Mouse (Mus musculus) urinary bladder, postnatal 14 days (tissue): ENCODE results near the gene Ush2a.
A peak's percentile ranks its signal among the peaks of the same experiment; 100 is the strongest.

Source experiments
- DNase-seq: peaks from one replicate; pipeline ENCODE4 v3.0.0; 2021; ENCODE audit warnings: low spot score

The Ush2a gene

DNA sequence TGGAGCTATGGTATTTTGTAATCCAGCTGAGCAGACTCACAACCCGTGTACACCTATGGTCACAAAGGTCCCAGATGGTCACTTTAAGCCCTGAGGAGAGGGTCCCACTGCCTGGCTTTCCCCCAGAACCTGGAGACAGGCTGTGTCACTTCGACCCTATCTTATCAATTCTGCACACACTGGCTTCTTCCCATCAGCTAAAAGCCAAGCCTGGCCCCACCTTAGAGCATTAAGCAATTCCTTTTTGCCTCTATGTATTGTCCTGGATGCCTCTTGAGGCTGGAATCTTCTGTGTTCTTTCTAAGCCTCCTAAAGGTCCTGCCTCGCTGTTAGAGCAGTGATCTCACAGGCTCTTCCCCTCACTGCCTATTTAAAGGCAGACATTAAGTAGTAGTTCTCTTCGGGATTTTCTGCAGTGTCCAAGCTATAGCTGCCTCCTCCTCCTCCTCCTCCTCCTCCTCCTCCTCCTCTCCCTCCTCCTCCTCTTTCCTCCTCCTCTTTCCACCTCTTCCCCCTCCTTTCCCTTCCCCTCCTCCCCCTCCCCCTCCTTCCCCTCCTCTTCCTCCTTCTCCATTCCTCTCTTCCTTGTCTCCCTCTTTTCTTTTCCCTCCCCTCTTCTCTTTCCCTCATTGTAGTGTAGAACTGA lies 635.2 kb downstream of the Ush2a start:
- no peak for DNase-seq

DNA sequence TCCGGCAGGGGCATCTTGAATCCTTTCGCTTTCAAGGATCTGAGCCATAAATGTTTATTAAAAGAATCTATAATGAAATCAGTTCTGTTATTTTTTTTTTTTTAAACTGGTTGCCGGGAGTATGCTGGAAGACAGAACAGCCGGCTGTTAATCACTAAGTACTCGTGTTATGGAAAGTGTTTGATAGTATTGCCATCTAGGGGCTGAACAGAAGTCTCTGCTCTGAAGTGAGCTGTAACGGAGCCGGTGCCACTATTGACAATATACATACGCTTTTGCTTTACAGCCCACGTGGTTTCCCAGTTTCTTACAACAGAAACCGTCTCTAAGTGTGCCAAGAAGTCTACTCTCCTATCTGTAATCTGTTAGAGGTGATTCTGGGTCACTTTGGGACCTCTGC lies 642.3 kb downstream of the Ush2a start:
- DNase-seq = no peak

- no peak for DNase-seq
Observed at GRCm38 (mm10) chr1:188906175-188906574, 644.4 kb downstream of the Ush2a start.

DNA sequence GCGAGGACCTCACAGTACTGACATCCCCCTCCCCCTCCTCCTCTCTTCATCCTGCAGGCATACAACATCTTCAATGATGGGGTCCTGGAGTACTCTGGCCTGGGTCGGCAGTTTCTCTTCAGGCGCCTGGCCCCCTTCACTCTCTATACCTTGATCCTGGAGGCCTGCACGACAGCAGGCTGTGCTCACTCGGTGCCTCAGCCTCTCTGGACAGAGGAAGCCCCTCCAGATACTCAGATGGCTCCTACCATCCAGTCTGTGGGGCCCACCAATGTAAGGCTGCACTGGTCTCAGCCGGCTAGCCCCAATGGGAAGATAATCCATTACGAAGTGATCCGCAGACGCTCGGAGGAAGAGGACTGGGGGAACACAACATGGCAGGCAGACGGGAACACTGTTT lies 648.8 kb downstream of the Ush2a start:
- no peak for DNase-seq

DNA sequence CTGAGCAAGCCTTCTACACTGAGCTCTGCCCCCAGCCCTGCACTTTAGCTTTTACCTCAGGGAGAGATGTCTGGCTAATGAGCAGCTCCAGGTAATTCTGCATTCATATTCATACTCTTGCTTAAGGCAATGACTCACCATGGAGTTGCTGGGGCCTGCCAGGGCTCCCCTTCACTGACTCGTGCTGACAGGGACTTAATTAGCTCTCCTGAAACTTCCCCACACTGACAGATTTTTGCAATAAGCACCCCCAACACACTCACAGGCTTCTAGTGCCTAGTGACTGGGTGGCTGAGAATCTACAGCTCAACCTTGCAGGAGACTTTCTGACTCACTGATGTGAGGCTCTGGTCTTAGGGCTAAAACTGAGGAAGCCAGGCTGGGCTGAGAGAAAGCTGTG lies 658.1 kb downstream of the Ush2a start:
- DNase-seq = no peak

DNA sequence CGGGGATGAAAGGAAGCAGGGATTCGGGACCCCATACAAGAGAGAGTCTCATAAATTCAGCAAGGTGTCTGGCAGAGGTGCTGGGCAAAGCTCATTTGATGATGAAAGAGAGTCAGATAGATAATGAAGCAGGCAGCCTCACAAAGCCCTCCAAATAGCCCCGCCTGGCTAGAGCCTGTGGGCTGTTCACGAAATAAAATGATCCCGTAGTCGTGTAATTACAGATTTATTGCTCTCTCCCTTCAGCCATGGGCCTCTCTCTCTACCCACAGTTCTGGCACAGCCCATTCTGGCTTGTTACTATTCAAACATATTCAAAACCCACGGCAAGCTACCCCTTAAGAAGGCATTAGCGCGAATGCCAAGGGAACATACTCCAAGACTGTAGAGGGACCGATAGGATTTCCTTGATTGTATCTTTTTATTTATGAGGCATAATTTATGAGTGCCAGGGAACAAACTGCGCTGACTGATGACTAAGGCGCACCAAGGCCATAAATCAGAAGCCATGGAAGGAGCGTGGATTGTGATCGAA lies 675.5 kb downstream of the Ush2a start:
- DNase-seq = peak; percentile 23

DNA sequence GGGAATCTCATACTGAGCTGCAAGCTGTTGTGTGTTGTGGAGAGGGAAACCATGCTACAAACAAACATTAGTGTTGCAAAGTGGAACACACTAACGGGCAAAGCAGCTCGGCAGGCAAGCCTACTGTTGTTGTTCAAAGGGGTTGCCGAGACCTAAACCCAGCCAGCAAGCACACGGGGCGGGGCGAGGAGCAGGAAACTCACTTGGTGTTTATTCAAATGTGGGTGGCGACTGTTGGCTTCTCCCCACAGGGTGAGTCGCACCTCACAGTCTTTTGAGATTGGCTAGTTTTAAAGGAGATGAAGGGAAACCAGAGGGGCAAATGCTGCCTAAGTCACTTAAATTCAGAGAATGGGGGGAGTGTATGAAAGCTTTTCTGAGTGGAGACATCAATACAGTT lies 683.5 kb downstream of the Ush2a start:
- DNase-seq = no peak

DNA sequence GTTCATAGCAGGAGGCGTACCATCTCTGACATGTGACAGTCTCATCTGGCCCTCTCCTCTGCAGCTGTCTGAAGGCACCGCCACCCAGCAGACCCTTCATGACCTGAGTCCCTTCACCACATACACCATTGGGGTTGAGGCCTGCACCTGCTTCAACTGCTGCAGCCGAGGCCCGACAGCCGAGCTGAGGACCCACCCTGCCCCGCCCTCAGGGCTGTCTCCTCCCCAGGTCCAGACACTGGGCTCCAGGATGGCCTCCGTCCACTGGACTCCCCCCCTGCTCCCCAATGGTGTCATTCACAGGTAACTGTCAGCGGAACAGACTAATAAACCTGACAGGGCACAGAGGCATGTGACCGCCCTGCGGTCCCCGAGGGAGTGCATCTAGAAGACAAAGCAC lies 685.0 kb downstream of the Ush2a start:
- no peak for DNase-seq

DNA sequence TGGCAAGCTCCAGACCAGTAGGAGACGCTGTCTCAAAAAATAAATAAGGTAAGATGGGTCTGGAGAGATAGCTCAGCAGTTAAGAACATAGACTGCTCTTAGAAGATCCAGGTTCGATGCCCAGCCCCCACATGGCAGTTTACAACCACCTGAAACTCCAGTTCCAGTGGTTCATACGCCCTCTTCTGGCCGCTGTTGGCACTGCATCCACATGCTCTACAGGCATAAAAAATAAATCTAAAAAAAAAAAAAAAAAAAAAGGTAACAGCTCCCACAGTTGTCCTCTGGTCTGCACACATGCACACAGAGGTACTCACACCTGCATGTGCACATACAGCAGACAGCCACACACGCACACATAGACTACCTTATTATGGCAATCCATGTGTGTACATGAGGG lies 686.0 kb downstream of the Ush2a start:
- DNase-seq = peak; percentile 24

- no peak for DNase-seq
Observed at GRCm38 (mm10) chr1:188948276-188948675, 686.5 kb downstream of the Ush2a start.

DNA sequence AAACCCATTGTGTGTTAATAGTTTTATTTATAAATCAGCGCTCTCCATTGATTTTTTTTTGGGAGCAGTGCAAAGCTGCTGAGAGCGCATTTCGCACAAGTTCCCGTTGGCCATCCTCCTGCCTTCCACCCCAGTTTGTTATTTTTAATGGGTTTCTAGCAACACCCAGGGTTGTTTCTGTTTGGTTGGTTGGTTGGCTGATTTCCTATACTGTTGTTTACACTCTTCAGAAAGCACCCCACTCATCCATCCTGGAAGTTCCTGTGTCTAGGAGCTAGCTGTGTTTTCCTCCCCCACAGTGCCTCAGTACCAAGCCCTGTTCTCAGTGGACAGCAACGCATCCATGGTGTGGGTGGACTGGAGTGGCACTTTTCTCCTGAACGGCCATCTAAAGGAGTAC lies 689.3 kb downstream of the Ush2a start:
- DNase-seq = no peak

GRCm38 (mm10) chr1:188952501-188952900 lies 690.7 kb downstream of the Ush2a start:
- DNase-seq = no peak

- DNase-seq = no peak
Observed at GRCm38 (mm10) chr1:188973078-188973477, 711.3 kb downstream of the Ush2a start.

DNA sequence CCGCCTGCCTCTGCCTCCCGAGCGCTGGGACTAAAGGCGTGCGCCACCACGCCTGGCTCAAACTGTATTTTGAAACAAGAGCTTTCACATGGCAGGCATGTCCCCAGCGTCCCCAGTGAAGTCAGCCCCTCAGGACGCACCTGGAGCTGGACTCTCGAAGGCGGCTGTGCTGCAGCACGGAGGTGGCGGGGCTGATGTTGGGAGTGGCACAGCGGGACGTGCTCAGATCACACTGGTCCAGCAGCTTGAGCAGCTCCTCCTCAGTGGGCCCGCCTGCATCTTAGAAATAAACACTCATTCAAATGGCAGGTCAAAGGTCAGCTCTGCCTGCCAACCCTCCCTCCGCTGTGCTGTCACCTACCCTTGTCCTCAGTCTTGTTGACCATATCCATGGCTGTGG lies 712.1 kb downstream of the Ush2a start:
- no peak for DNase-seq

DNA sequence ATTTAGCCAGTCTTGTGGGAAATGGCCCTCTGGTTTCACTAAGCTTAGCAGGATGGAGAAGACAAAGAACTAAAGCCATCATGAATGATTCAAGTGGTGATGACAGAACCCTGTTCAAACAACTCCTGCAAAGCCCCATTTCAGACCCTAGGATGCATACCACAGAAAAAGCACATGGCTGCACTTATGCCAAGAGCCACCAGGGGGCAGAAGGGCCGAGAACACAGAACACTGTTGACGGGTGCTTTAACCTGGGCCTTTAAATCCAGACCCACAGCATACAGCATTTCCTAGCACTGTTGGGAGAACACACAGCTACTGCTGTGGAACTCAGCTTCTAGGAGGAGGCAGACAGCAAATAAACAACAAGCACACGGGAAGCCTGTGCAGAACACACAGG lies 718.2 kb downstream of the Ush2a start:
- DNase-seq = peak; percentile 55

DNA sequence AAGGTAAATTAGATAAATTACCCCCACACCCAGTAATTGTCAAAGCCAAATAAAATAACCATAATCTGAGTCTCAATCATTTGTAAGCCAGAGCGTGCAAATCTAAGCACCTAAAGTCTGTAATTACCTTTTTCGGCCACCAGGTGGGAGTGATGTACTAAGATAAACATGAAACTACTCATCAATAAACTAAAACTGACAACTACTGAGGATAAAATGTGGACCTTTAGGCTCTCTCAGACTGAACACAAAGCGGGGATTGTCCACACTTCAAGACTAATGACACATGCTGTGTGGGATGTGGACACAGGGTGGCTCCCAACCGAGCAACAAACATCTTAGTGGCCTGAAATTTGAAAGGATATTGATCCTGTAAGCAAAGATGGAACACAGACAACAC lies 731.4 kb downstream of the Ush2a start:
- DNase-seq = peak; percentile 31

GRCm38 (mm10) chr1:188997921-188998320 lies 736.1 kb downstream of the Ush2a start:
- no peak for DNase-seq

DNA sequence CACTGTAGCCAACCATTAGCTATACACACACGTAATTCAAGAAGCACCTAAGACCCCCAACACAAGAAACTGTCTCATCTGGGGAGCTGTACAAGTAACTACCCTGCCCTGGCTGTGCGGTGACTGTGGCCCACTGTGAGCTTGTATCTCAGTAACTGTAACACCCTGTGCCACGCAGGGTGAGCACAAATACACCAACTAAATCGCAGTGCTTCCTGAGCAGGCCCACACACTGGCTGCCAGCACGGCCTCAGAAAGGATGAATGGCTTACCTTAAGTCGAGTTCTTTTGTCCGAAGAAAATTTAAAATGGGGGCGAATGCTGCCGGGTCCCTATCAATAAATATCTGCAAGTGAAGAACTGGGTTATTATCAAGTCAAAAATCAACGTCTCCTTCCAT lies 738.2 kb downstream of the Ush2a start:
- DNase-seq = no peak

DNA sequence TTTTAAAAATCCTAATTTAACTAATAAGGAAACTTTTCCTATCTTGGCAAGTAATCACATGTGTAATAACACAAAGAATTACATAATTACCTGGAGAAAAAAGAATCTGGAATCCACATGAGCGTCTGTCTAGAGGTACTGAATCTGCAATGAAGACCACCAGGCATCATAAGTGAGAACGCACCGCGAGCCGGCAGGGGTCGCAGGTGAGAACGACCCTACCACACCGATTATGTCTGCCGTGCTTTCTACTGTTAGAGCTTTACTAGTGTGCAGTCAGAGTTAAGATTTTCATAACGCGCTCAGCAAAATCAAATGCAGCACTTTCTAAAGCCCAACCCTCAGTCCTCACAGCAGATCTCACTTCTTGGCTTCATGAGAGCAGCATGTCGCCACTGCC lies 740.0 kb downstream of the Ush2a start:
- no peak for DNase-seq

GRCm38 (mm10) chr1:189004774-189005173 lies 743.0 kb downstream of the Ush2a start:
- DNase-seq = no peak

DNA sequence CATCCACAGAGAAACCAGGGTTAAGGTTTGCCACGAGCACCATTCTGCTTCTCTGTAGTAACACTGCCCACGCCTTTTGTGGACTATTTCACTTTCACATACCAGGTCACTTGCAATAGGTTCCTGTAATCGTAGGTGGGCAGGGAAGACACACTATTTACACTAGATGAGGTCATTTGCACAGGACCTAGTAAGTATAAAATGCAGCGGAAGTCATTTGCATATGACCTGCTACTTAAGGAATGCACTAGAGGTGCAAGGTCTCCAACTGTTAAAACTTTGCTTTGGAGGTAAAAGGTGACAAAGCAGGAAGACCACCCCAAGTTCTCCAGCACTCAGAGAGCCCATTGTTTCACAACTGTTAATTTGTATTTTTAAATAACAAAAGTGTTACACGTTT lies 744.4 kb downstream of the Ush2a start:
- no peak for DNase-seq

DNA sequence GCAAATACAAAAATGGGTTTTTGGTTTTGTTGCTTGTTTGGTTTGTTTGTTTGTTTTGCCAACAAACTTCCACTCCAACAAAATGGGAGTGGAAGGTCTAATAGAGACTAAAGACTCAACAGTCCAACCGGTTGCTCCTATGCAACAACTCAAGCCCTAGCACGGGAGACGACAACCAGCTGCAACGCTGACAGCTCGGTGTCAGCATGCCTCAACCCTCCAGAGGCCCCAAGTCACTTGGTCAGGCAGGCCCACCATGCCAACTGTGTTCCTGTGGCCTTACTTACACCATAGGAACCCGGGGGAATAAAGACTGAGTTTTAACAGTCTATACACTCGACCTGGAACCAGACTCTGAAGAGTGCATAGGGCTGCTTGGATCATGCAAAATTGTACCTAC lies 745.0 kb downstream of the Ush2a start:
- DNase-seq = no peak

- peak; percentile 99 for DNase-seq
Observed at GRCm38 (mm10) chr1:189007239-189007979, 745.6 kb downstream of the Ush2a start, which contains the start of gene Kctd3. Kctd3 (minus strand) TSS chr1:189007841.

- DNase-seq = no peak
Observed at GRCm38 (mm10) chr1:189007980-189008324, 746.1 kb downstream of the Ush2a start.
